Comparison of ENCODE assay signal across 9 mouse cellular contexts in the genomic region with DNA sequence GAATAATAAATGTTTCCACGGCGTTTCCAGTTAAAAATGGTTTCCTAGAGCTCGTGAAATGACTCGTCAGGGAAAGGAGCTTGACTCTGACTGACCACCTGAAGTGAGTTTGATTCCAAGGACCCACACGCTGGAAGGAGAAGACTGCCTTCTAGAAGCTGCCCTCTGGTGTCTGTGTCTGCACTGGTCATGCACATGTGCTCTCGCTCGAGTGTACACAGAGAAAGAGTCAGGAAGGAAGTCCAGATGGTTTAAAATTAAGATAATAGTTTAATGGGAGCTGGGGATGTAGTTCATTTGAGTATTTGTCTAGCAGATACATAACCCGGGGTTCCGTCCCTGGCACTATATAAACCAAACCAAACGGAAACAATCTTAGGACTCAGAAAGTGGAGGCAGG. TPM values are rescaled to one million over a fixed set of nuclear protein-coding genes. Genes with fewer than 3 reads are reported as not detected.
DNase-seq lines count a peak whose midpoint lies in the region; ATAC-seq lines count a peak whose summit lies in the region.
"Had no signal": no experiment of that assay in that cellular context is flagged by ENCODE, and none has a peak within 500 bp of the region (broad histone marks: within the 10 kb centered on the region; RNA-seq: fewer than 3 reads in every experiment).

No protein-coding gene starts in this region.

- no peaks in the 10 kb centered on the region for H3K9me3 ChIP-seq in heart, embryonic 11.5 days (replicated peaks; ENCODE audit: control insufficient read depth, low read length)
- no peaks in the 10 kb centered on the region for H3K9me3 ChIP-seq in neural tube, embryonic 12.5 days
- H3K9me3 ChIP-seq in intestine, embryonic 16.5 days (ENCODE audit: control insufficient read depth, low read length), result no peaks in the 10 kb centered on the region

- H3K9ac ChIP-seq in heart, embryonic 11.5 days (ENCODE audit: low read depth, low read length), result no peak overlapping the region
- no peak overlapping the region for H3K9ac ChIP-seq in neural tube, embryonic 12.5 days
- H3K9ac ChIP-seq in intestine, embryonic 16.5 days (ENCODE audit: low read depth, low read length), result no peak overlapping the region

- H3K36me3 ChIP-seq in heart, embryonic 11.5 days (ENCODE audit: control insufficient read depth, insufficient read depth, low read length), result peaks cover 5% of the 10 kb centered on the region
- H3K36me3 ChIP-seq in neural tube, embryonic 12.5 days, result peaks cover 24% of the 10 kb centered on the region
- peaks cover 4% of the 10 kb centered on the region; the same call in 1 of the 2 replicates for H3K36me3 ChIP-seq in intestine, embryonic 16.5 days (ENCODE audit: control insufficient read depth, insufficient read depth, low read length)

- no peak overlapping the region for H3K27ac ChIP-seq in heart, embryonic 11.5 days (ENCODE audit: low read depth, low read length)
- H3K27ac ChIP-seq in neural tube, embryonic 12.5 days, result no peak overlapping the region
- H3K27ac ChIP-seq in intestine, embryonic 16.5 days (ENCODE audit: low read length), result no peak overlapping the region

- WGBS in heart, embryonic 11.5 days (ENCODE audit: insufficient replicate concordance), result 72% methylated on average over 10 of the region's 10 CpGs
- 84% methylated on average over 10 of the region's 10 CpGs for WGBS in neural tube, embryonic 12.5 days
- 69% methylated on average over 10 of the region's 10 CpGs for WGBS in intestine, embryonic 16.5 days

- peak overlapping the region; percentile 81; the same call in 1 of the 2 replicates for H3K4me3 ChIP-seq in heart, embryonic 11.5 days (ENCODE audit: low read depth, low read length)
- H3K4me3 ChIP-seq in neural tube, embryonic 12.5 days, result no peak overlapping the region
- no peak overlapping the region for H3K4me3 ChIP-seq in intestine, embryonic 16.5 days (ENCODE audit: low read length)

- H3K27me3 ChIP-seq in heart, embryonic 11.5 days (ENCODE audit: control insufficient read depth, insufficient read depth, low read length), result no peaks in the 10 kb centered on the region
- H3K27me3 ChIP-seq in neural tube, embryonic 12.5 days (replicated peaks), result no peaks in the 10 kb centered on the region
- no peaks in the 10 kb centered on the region for H3K27me3 ChIP-seq in intestine, embryonic 16.5 days (replicated peaks; ENCODE audit: control insufficient read depth, insufficient read depth, low read length)

- DNase-seq in heart, adult 8-10 months (ENCODE audit: low spot score), result no peak
- DNase-seq in neural tube, embryonic 10.5 days (ENCODE audit: extremely low spot score, low spot score), result no peak
- DNase-seq in urinary bladder, postnatal 10 days (ENCODE audit: low spot score), result no peak
- no peak for DNase-seq in cerebellum, adult 8-10 months
- DNase-seq in layer of hippocampus, postnatal 36 days, result no peak
- DNase-seq: thymus, postnatal 25 days had no signal

- no peak for ATAC-seq in heart, embryonic 11.5 days (replicated peaks; ENCODE audit: insufficient number of reproducible peaks, low FRiP score, low TSS enrichment)
- no peak for ATAC-seq in neural tube, embryonic 12.5 days (ENCODE audit: low FRiP score, low read depth)
- ATAC-seq in intestine, embryonic 16.5 days, result no peak

- peaks cover 7% of the 10 kb centered on the region for H3K4me1 ChIP-seq in heart, embryonic 11.5 days (ENCODE audit: control insufficient read depth, insufficient read depth, low read length)
- H3K4me1 ChIP-seq in neural tube, embryonic 12.5 days, result peaks cover 17% of the 10 kb centered on the region
- H3K4me1 ChIP-seq in intestine, embryonic 16.5 days (ENCODE audit: control insufficient read depth, insufficient read depth, low read length), result peaks cover 10% of the 10 kb centered on the region

- H3K4me2 ChIP-seq in heart, embryonic 11.5 days, result peak overlapping the region; percentile 94
- H3K4me2 ChIP-seq in neural tube, embryonic 12.5 days (replicated peaks), result peak overlapping the region; percentile 91; the same call in 1 of the 2 replicates
- 0 out of 2 replicates have a peak overlapping the region, but pooled peaks have one; percentile 94 for H3K4me2 ChIP-seq in intestine, embryonic 16.5 days (ENCODE audit: low read depth, low read length)

RNA-seq across cellular contexts. Expression of gene Fbxl18, which starts 1.0 kb away (rescaled TPM):
- 7.0 and 8.0 TPM in 2 replicates for polyA plus RNA-seq in heart, embryonic 11.5 days (2014; fragmentation: Nextera tagmentation; extraction: Ambion mirVana)
- 1 to 10 TPM; 3.7 to 5.2 (median 4.7) TPM for total RNA-seq in heart, adult 8-10 months (2022)
- polyA plus RNA-seq in neural tube, embryonic 12.5 days (2016; fragmentation: Nextera tagmentation; extraction: Ambion mirVana), result 20.7 and 27.6 TPM in 2 replicates
- 7.7 and 10.3 TPM in 2 replicates for polyA plus RNA-seq in intestine, embryonic 16.5 days (2015; fragmentation: Nextera tagmentation; extraction: Ambion mirVana)
- 10 to 100 TPM; 37.1 to 41.6 TPM for total RNA-seq in layer of hippocampus, postnatal 36 days (2021)

RNA-seq across cellular contexts. Expression of gene Actb, which starts 10.4 kb away (rescaled TPM):
- polyA plus RNA-seq in heart, embryonic 11.5 days (2014; fragmentation: Nextera tagmentation; extraction: Ambion mirVana), result 7,480 and 8,290 TPM in 2 replicates
- total RNA-seq in heart, adult 8-10 months (2022), result 100 to 1,000 TPM; 461 to 845 (median 654) TPM
- polyA plus RNA-seq in neural tube, embryonic 12.5 days (2016; fragmentation: Nextera tagmentation; extraction: Ambion mirVana), result 13,231 and 15,185 TPM in 2 replicates
- polyA plus RNA-seq in intestine, embryonic 16.5 days (2015; fragmentation: Nextera tagmentation; extraction: Ambion mirVana), result 14,111 and 16,287 TPM in 2 replicates
- total RNA-seq in layer of hippocampus, postnatal 36 days (2021), result 1,000 to 10,000 TPM; 3,215 to 3,370 TPM
